Comparison of ENCODE assay signal across 18 mouse cellular contexts in the genomic region with DNA sequence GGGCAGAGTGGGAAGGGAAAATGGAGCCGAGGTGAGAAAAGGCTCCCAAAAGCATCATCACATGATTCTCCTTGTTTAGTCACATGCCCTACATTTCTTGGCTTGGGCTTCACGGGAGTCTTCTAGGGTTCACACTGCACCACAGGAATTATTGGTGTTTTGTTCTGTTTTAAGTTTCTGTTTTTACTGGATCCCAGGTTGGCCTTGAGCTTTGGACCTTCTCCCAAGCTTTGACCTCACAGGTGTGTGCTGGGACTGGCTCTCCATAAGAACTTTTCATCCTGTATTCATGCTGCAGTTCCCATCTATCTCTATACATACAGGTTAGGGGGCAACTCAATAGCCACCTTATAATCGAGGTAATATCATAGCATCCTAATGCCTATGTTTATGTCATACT.
"Had no signal": no experiment of that assay in that cellular context is flagged by ENCODE, and none has a peak within 500 bp of the region (broad histone marks: within the 10 kb centered on the region; RNA-seq: fewer than 3 reads in every experiment).

No protein-coding gene starts in this region.

- H3K27ac ChIP-seq: midbrain, embryonic 10.5 days; midbrain, embryonic 12.5 days; neural tube, embryonic 13.5 days; neural tube, embryonic 15.5 days had no signal

- H3K4me1 ChIP-seq: midbrain, embryonic 12.5 days had no signal

- H3K27me3 ChIP-seq: midbrain, embryonic 12.5 days; neural tube, embryonic 13.5 days; neural tube, embryonic 15.5 days had no signal

- H3K9ac ChIP-seq: lung, embryonic 14.5 days; midbrain, embryonic 12.5 days; neural tube, embryonic 13.5 days; neural tube, embryonic 15.5 days had no signal

- H3K4me2 ChIP-seq: lung, embryonic 14.5 days; midbrain, embryonic 12.5 days; neural tube, embryonic 13.5 days; neural tube, embryonic 15.5 days had no signal

- DNase-seq: lung, embryonic 14.5 days; lung, postnatal 10 days; lung, postnatal 4 days; midbrain, embryonic 14.5 days; retina, postnatal 1 day; right cerebral cortex, adult 18-20 months; right cerebral cortex, postnatal 25 days; right cerebral cortex, postnatal 4 days; spleen, adult 18-20 months; thymus, adult 18-20 months; thymus, postnatal 14 days; thymus, postnatal 36 days had no signal

- H3K9me3 ChIP-seq: midbrain, embryonic 10.5 days; midbrain, embryonic 12.5 days; neural tube, embryonic 13.5 days; neural tube, embryonic 15.5 days had no signal

- H3K4me3 ChIP-seq: midbrain, embryonic 10.5 days; midbrain, embryonic 12.5 days; myocyte; neural tube, embryonic 13.5 days; neural tube, embryonic 15.5 days had no signal

- ATAC-seq: midbrain, embryonic 16.5 days had no signal
